Mouse (Mus musculus) lung, postnatal 14 days (tissue): ENCODE data around the gene Mtrr.
"Not testable (repeated sequence)": the region's sequence is repeated elsewhere in the genome, so short reads cannot be mapped to it uniquely, and the experiment has no call there.

Experiments used
- DNase-seq: peaks from one replicate; pipeline ENCODE4 v3.0.0; 2021

Gene Mtrr

GRCm38 (mm10) chr13:68568110-68568509, 13.8 kb downstream of the Mtrr start:
- DNase-seq: no peak

- not testable (repeated sequence) for DNase-seq
These were observed 28.6 kb downstream of the Mtrr start for GRCm38 (mm10) chr13:68553391-68553790.
